Comparison of ENCODE assay signal across 8 mouse cellular contexts in genomic region chr11:31713116-31713515, GRCm38 (mm10). TPM values are rescaled to one million over a fixed set of nuclear protein-coding genes. Genes with fewer than 3 reads are reported as not detected.
A peak's percentile ranks its signal among the peaks of the same experiment; 100 is the strongest.
DNase-seq lines count a peak whose midpoint lies in the region; ATAC-seq lines count a peak whose summit lies in the region.
"Had no signal": no experiment of that assay in that cellular context is flagged by ENCODE, and none has a peak within 500 bp of the region (broad histone marks: within the 10 kb centered on the region; RNA-seq: fewer than 3 reads in every experiment).

No protein-coding gene starts in this region.

- no peaks in the 10 kb centered on the region for H3K9me3 ChIP-seq in limb, embryonic 15.5 days
- no peaks in the 10 kb centered on the region for H3K9me3 ChIP-seq in limb, embryonic 10.5 days (replicated peaks)
- no peaks in the 10 kb centered on the region for H3K9me3 ChIP-seq in embryonic facial prominence, embryonic 13.5 days
- no peaks in the 10 kb centered on the region for H3K9me3 ChIP-seq in heart, embryonic 12.5 days (replicated peaks)
- H3K9me3 ChIP-seq in midbrain, embryonic 12.5 days: no peaks in the 10 kb centered on the region

- no peak for ATAC-seq in limb, embryonic 15.5 days (ENCODE audit: insufficient number of reproducible peaks, low FRiP score, low TSS enrichment, low read depth)
- no peak for ATAC-seq in embryonic facial prominence, embryonic 13.5 days (ENCODE audit: insufficient number of reproducible peaks, insufficient read depth, low FRiP score, low TSS enrichment, low read depth)
- no peak for ATAC-seq in heart, embryonic 12.5 days (ENCODE audit: insufficient number of reproducible peaks, low FRiP score)
- no peak for ATAC-seq in midbrain, embryonic 12.5 days (ENCODE audit: low FRiP score, low read depth)

- peaks cover 11% of the 10 kb centered on the region for H3K4me1 ChIP-seq in limb, embryonic 15.5 days
- no peaks in the 10 kb centered on the region for H3K4me1 ChIP-seq in limb, embryonic 10.5 days
- H3K4me1 ChIP-seq in embryonic facial prominence, embryonic 13.5 days: peaks cover 18% of the 10 kb centered on the region
- H3K4me1 ChIP-seq in heart, embryonic 12.5 days (replicated peaks): peaks cover 34% of the 10 kb centered on the region
- peaks cover 18% of the 10 kb centered on the region for H3K4me1 ChIP-seq in midbrain, embryonic 12.5 days

- H3K36me3 ChIP-seq in limb, embryonic 15.5 days: no peaks in the 10 kb centered on the region
- H3K36me3 ChIP-seq in limb, embryonic 10.5 days: no peaks in the 10 kb centered on the region
- no peaks in the 10 kb centered on the region for H3K36me3 ChIP-seq in embryonic facial prominence, embryonic 13.5 days
- H3K36me3 ChIP-seq in heart, embryonic 12.5 days: no peaks in the 10 kb centered on the region
- H3K36me3 ChIP-seq in midbrain, embryonic 12.5 days: no peaks in the 10 kb centered on the region

- H3K27me3 ChIP-seq in limb, embryonic 15.5 days: no peaks in the 10 kb centered on the region
- H3K27me3 ChIP-seq in limb, embryonic 10.5 days (ENCODE audit: low read depth, poor library complexity, severe bottlenecking): no peaks in the 10 kb centered on the region
- H3K27me3 ChIP-seq in embryonic facial prominence, embryonic 13.5 days: no peaks in the 10 kb centered on the region
- no peaks in the 10 kb centered on the region for H3K27me3 ChIP-seq in heart, embryonic 12.5 days (replicated peaks)
- H3K27me3 ChIP-seq in midbrain, embryonic 12.5 days: 0 out of 2 replicates have a peak, but pooled peaks cover 3% of the 10 kb centered on the region
- H3K27me3 ChIP-seq: Patski had no signal

- peak overlapping the region; percentile 48; the same call in 1 of the 2 replicates for H3K27ac ChIP-seq in limb, embryonic 15.5 days
- H3K27ac ChIP-seq in limb, embryonic 10.5 days: no peak overlapping the region
- H3K27ac ChIP-seq in embryonic facial prominence, embryonic 13.5 days: 0 out of 2 replicates have a peak overlapping the region, but pooled peaks have one; percentile 44
- H3K27ac ChIP-seq in heart, embryonic 12.5 days (ENCODE audit: poor library complexity, severe bottlenecking): peak overlapping the region; percentile 78; the same call in 1 of the 2 replicates
- H3K27ac ChIP-seq in midbrain, embryonic 12.5 days (replicated peaks): peak overlapping the region; percentile 42; the same call in 1 of the 2 replicates

- H3K4me3 ChIP-seq in limb, embryonic 15.5 days: no peak overlapping the region
- H3K4me3 ChIP-seq in limb, embryonic 10.5 days: no peak overlapping the region
- no peak overlapping the region for H3K4me3 ChIP-seq in embryonic facial prominence, embryonic 13.5 days
- H3K4me3 ChIP-seq in heart, embryonic 12.5 days: no peak overlapping the region
- no peak overlapping the region for H3K4me3 ChIP-seq in midbrain, embryonic 12.5 days

- no peak overlapping the region for H3K4me2 ChIP-seq in limb, embryonic 15.5 days
- no peak overlapping the region for H3K4me2 ChIP-seq in embryonic facial prominence, embryonic 13.5 days
- no peak overlapping the region for H3K4me2 ChIP-seq in heart, embryonic 12.5 days
- no peak overlapping the region for H3K4me2 ChIP-seq in midbrain, embryonic 12.5 days (replicated peaks)

- no peak overlapping the region for H3K9ac ChIP-seq in limb, embryonic 15.5 days
- H3K9ac ChIP-seq in embryonic facial prominence, embryonic 13.5 days: no peak overlapping the region
- H3K9ac ChIP-seq in heart, embryonic 12.5 days: no peak overlapping the region
- H3K9ac ChIP-seq in midbrain, embryonic 12.5 days (replicated peaks): no peak overlapping the region

- no peak for DNase-seq in limb, embryonic 10.5 days (ENCODE audit: low spot score)
- no peak for DNase-seq in thymus, postnatal 36 days
- DNase-seq in spleen, postnatal 14 days (ENCODE audit: low spot score in 2 of 2): no peak

- whole genome bisulfite sequencing in limb, embryonic 15.5 days: 73% methylated on average over 8 of the region's 8 CpGs
- WGBS in limb, embryonic 10.5 days: 86% methylated on average over 8 of the region's 8 CpGs
- 60% methylated on average over 8 of the region's 8 CpGs for WGBS in embryonic facial prominence, embryonic 13.5 days
- WGBS in heart, embryonic 12.5 days: 63% methylated on average over 8 of the region's 8 CpGs
- WGBS in midbrain, embryonic 12.5 days: 33% methylated on average over 8 of the region's 8 CpGs

RNA-seq across cellular contexts. Expression of gene Bod1, which starts 41.4 kb away (rescaled TPM):
- polyA plus RNA-seq in limb, embryonic 15.5 days (2015; fragmentation: Nextera tagmentation; extraction: Ambion mirVana): 79.8 and 98.6 TPM in 2 replicates
- 108 and 118 TPM in 2 replicates for polyA plus RNA-seq in limb, embryonic 10.5 days (2016; fragmentation: Nextera tagmentation; extraction: Ambion mirVana)
- 94.7 and 108 TPM in 2 replicates for polyA plus RNA-seq in embryonic facial prominence, embryonic 13.5 days (2015; fragmentation: Nextera tagmentation; extraction: Ambion mirVana)
- polyA plus RNA-seq in heart, embryonic 12.5 days (2016; fragmentation: Nextera tagmentation; extraction: Ambion mirVana): 78.3 and 79.8 TPM in 2 replicates
- 162 and 177 TPM in 2 replicates for polyA plus RNA-seq in midbrain, embryonic 12.5 days (2016; fragmentation: Nextera tagmentation; extraction: Ambion mirVana)
